Mouse (Mus musculus) gonadal fat pad, adult 2 months (tissue): ENCODE results near the gene Clcn6. TPM values are rescaled to one million over a fixed set of nuclear protein-coding genes. Genes with fewer than 3 reads are reported as not detected.

ENCODE experiments used
- DNase-seq: peaks from one replicate; pipeline ENCODE4 v3.0.0-alpha.2; 2012; ENCODE audit warnings: low read depth
- polyA plus RNA-seq: library from polyadenylated mRNA; depleted of rRNA; stranded (reverse); fragments of >200 nt; gene quantifications from 2 replicates; pipeline ENCODE4 v1.2.3, GENCODE M21; 2012; rRNA removed

Clcn6 gene
- polyA plus RNA-seq: 12.4 and 17.8 TPM in 2 replicates

DNA sequence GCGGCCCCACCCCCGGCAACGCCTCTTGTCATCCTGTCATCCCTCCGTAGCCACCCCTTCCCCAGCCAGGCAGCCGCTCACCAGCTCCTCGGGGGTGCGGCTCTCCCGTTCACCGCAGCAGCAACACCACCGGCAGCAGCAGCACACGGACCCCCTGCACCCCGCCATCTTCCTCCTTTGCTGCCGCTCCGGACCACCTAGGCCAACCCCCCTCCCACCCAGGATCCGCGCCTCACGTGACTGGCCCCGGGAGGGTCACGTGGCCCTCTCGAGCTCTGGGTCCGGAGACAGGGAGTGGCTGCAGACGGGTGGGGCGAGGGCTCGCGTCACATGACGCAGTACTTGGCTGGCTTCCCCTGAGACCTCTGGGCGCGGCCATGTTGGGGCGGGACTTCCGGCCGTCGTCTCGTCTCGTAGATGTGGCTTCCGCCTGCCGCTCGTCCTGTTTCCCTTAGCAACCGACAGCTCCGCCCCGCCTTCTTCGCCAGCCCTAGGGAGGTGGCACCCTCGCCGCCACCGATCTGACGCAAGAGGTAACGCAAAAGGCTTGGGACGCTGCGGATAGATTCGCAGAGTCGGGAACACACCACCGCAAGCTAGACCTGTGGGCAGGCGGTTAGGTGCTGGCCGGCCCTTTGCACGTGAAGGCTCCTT is at the start of gene Clcn6, which contains the start of gene Mthfr:
Clcn6 (minus strand) TSS at position 222 of the 654 bp plus-strand sequence.
Mthfr (plus strand) TSS at position 478 of the 654 bp plus-strand sequence.
- peak; percentile 62 for DNase-seq

DNA sequence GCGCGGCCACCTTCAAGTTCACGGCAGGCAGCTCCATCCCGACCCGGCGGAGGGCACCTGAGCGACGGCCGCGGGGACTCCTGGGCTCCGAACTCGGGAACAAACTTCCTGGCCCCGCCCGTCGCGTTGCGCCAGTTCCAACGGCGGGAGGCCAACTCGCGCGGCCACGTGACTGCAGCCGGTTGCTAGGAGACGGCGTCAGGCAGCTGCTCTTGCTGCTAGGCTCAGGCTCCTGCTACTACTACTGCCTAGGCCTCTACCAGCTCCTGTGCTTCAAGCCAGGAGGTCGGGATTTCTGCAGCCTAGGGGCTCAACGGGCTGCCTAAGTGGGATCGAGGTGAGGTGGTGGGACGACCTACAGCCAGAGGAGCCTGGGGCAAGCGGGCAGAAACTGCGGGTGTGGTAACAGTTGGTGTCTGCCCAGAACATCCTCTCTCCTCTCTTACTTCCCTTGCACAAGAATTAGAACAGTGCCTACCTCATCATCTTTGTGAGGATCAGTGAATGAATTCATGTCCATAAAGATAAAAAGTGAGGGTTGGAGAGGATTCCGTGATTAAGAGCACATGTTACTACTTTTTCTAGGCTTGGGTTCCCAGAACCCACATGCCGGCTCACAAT is 49.4 kb upstream of the Clcn6 start, which contains the start of gene Agtrap:
Agtrap (minus strand) TSS at position 125 of the 621 bp plus-strand sequence.
- DNase-seq: peak; percentile 24

DNA sequence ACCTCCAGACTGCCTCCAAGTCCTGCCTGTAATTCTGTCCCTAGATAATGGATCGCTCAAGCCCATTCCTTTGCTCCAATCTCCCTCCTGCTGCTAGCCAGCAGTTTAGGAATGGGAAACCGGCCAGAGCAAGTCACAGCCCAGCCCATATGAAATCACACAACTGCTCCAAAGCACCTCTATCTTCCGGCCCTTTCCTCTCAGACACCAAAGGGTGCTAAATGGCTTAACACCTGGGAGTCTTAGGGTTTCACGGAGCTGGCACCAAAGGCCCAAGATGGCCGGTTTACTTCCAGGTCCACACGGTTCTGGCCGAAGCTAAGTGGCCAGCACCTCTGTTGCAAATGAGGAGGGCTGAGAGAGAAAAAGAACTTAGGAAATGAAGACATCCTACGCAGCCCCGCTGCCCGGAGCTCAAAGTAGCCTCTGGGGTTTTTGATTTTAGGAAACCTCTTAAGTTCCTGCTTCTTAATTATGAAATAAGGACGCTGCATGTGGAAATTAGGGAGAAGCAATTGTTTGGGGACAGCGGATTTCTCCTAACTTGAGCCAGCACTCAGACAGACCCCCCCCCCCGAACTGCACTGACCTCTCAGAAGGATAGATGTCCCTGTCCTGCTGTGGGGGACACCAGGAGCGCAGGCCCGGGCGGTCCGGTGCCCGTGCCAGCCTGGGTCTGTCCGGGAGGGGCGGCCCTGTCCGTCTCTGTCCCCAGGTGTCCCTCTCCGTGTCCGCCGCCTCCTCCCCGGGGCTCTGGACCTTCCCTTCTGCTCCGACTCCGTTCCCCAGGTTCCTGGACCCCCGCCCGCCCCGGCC is 48.7 kb upstream of the Clcn6 start:
- peak; percentile 31 for DNase-seq

DNA sequence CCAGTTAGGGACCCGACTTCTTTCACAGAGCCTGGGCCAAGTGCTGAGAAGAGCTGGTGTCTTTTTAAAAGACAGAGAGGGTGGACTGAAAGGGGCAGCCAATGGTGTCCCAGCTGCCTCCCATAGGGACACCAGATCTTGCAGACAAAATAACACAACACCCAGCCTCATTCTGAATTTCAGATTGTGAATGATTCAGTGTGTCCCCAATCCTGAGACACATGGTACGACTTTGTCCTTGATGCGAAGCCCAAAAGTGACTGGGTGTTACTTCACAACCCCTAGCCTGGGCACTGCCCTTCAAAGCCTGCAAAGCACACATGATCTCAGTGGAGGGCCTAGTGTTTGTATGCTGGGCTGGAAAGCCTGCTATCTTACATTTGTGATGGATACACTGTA is 47.3 kb upstream of the Clcn6 start:
- no peak for DNase-seq

DNA sequence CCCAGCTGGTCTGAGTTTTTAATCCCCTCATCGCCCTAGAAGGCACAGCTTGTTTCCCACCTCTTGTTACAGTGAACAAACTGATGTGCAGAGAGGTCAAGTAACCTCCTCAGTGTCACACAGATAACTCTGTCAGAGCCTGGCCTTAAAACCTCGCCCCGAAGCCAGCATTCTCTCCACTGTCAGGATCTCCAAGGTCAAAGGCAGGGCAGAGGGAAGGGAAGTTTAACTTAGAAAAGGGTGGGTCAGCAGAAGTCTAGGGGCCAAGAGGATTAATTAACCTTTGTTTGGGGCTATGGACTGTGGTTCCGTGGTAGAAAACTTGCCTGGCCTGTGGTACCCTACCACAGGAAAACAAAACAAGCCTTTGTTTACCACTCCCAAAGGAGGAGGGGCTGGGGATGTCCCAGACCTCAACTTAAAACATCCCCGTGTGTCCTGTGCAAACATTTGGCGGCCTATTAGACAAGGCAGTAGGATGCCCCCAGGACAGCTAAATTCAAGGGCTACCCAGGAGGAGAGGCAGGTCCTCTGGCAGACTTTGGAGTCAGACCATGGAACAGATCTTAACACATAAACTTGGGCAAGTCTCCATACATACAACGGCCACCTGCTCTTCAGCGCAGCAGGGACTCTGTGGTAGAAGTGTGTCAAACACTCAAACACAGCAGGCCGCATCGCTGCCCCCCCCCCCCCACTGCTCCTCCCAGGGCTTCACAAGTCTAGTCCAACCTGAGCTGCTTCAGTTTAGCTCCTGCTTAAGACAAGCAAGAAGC is 46.7 kb upstream of the Clcn6 start:
- no peak for DNase-seq

DNA sequence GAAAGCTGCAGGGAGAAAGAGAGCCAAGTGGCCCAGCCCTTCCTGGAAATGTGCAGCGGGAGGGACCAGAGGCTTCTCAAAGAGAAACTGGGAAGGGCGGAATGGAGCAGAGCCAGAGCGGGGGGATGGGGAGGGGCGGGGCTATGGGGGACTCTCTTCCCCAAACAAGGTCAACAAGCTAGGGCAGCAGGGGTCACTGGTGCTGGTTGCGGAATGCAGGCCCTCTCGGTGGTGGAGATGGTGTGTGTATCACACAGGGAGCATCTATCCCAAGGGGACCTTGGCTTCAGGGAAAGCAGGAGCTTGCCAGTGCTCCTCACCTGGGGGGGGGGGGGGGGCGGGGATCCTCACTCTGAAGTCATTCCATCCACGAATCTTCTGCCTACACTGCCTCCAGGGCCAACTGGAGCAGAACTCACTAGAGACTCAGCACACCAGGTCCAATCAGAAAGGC is 45.7 kb upstream of the Clcn6 start:
- no peak for DNase-seq

DNA sequence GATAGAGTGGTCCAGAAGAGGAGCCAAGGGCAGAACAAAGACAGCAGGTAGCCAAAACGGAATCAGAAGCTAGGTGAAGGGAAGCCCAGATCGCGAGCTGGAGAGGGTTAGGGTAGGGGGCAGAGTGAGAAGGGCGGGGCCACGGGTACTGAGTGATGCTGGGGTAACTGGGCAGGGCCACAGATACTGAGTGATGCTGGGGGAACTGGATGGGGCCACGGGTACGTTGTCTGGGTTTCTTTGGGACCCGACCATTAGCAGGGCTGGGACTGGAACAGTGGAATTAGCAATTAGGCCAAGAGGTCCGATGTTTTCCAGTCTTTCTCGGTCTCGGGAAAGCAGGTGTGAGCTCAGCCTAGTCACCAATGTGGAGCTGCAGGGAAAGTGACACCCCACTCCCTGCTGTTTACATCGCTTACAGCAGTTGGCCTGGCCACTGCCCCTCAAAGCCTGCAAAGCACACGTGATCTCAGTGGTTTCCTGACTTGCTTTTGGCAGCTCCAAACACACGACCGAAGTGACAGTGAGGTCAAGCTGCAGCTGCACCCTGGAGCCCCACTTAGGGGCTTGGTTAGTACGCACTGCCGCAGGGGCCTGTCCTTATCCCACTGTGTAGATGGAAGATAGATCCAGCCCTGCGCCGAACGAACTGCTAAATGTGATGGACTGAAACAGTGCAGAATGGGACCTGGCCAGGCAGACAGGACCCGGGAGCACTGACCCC is 44.7 kb upstream of the Clcn6 start:
- no peak for DNase-seq

DNA sequence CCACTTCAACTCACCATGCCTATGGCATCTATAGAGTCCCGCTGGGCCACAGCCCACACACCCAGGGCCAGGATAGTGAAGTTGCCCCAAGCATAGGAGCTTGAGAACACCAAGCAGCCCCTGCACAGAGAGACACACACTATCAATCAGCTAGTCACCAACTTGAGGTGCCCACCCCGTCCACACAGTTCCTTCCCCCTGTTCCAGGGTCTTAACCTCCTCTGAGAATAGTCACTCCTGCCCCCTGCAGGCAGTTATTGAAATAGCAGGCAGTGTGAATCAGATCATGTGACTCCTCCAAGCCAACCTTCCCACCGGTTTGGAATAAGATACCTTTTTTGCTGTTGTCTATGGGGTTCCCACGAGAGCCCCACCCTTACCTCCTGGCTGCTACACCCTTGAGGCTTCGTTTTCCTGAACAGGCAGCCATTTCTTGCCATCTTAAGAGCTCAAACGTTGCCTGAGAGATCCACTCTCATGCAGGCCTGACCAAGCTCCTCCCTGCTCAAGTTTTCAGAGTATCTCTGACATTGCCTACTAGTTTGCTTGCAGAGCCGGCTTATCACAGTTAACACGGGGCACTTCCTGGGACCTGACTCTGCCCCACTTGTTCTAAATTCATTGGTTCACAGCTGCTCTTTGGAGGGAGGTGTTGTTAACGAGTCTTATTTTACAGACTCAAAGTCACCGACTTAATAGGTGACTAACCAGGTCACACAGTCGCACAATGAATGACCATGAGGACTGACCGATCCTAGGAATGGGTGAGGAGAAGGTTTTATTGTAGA is 43.8 kb upstream of the Clcn6 start:
- no peak for DNase-seq

DNA sequence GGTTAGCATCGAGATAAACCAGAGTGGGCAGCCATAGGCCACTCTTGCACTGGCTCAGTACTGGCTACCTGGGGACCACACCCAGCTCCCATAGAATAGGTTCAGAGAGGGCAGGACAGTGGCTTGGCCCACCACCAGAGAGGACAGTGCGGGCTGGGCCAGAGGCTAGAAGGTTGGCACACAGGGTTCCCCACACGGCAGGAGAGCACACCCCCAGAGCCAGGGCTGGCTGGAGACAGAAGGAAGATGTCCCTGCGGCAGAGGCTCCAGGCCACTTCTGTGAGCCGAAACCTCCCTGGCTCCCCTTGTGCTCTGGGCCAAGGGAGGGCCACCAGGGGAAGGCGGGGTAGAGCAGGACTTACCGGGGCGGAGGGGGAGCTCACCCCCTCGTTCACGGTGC is 42.6 kb upstream of the Clcn6 start:
- DNase-seq: no peak

DNA sequence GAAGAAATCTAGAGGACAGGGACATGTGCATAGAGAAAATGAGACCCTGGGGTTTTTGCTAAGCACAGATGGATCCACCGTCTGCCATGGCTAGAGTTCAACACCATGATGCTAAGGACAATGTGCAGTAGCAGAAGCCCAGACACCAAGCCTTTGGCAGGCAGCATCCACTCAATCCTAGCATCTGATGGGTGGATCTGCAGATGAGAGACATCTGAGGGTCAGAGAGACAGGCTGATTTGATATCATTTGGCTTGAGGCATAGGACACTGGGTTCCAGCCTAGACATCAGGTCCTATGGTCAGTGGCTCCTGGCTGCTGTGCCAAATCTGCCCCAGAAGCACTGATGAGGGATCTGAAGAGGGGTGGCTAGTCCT is 42.0 kb upstream of the Clcn6 start:
- no peak for DNase-seq

DNA sequence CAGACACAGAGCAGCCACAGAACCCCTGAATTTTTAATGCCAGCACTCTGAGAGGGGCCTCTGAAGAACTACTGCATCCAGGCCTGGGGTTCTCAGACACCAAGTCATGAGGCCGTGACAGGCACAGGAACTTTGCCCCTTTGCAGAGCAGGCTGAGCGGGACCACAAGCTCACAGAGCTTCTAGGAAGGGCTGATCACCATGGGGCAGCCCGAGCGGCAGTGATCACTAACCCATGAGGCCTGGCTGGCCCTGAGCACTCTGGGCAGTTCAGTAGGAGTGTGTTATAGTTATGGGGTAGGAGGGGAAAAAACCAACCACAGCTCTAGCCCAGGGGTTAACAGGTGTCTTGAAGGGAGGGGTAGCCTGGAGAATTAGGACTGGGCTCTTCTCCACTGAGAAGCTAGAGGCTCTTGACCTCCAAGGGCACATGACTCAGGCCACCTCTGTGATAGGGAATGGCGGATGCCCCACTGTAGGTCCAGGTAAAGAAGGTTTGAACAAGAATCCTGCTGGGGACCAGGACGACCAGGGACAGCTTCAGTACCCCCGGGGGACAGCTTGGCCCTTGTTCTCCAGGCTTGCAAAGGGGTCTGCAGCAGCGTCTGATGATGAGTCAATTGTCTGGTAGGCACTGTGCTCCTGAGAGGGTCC is 41.4 kb upstream of the Clcn6 start:
- DNase-seq: no peak

DNA sequence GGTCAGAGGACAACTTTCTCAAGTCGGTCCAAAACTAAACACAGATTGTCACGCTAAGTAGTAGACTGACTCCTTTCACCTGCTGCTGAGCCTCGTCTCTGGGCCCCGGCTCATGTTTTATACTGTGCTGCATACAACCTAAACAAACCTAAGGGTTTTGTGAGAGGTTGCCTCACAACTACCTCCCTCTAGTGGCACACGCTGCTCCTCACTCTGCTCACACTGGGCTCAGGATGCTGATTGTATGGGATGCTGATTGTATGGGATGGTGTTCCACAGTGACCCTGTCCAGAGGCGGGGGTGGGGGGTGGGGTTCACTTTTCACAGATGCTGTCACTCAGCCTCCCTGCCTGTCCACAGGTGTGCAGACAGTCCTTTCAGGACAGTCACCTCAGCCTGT is 40.6 kb upstream of the Clcn6 start:
- no peak for DNase-seq

DNA sequence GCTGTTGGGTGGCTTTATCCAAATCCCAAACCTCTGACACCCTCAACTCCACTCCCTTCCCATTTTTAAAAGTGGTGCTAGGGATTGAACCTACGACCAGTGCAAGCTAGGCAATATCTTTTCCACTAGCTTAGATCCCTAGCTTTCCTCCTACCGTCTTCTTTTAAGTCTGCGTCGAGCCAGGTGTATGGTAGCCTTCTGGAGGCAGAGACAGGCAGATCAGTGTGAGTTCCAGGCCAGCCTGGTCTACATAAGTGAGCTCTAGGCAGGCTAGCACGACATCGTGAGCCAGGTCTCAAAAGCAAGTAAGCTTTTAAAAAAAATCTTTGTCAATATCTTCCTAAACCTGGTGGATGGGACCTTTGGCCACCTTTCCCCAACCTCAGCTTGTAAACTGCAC is 37.3 kb upstream of the Clcn6 start:
- no peak for DNase-seq

DNA sequence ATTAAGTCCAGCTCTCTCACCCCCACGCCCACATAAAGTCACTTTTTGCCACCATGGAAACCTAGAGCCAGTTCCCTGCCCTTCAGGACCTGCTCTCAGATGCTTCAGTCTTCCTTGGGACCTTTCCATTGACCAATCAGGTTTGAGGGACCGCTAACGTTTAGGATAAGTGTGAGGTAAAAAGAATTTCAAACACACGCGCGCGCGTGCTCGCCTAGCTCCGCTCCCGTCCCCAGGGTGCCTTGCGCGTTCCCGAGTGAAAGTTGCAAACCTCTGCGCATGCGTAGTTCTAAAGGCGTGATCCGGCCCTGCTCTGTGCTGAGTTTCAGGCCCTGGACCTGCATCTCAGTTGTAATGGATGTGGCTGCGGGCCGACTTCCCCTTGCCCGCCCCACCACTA is 36.6 kb upstream of the Clcn6 start:
- no peak for DNase-seq

DNA sequence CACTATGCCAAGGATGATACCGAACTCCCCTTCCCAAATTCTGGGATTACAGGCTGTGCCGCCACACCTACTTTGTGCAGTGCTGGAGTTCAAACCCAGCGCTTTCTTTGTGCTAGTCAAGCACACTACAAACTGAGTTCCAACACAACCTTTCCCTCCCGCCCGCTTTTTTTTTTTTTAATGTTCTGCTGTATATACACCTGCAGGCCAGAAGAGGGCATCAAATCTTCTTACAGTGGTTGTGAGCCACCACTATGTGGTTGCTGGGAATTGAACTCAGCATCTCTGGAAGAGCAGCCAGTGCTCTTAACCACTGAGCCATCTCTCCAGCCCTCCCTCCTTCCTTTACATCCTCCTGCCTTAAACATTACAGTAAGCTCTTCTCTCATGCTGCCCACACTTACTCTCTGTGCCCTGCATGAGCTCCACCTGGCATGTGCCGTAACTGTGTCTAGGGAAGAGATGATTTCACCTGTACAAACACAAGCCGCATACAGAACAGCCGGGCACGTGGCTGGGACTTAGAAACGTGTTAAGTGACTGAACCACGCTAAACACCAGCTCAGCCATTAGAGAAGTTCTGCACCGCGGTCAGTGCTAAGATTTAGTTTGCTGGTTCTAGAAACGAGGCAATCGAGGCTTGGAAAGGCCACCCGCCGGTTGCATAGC is 36.0 kb upstream of the Clcn6 start:
- no peak for DNase-seq

DNA sequence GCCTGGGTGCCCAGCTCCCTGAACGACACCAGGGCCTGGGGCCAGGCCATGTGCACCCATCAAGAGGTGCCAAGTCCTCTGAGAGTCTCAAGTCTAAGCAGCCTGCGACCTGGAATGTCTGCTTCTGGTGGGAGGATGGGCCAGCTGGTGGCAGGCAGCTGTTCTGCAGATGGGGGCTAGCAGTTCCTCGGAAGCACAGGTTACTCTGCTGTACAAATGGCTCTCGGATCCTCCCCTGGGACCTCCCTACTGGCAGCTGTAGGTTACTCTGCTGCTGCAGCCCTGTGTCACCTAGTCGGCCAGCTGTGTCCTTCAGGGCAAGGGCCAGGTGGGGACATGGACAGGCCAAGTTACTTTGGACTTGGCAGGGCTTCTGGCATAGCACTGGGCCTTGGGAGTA is 32.9 kb upstream of the Clcn6 start:
- no peak for DNase-seq

DNA sequence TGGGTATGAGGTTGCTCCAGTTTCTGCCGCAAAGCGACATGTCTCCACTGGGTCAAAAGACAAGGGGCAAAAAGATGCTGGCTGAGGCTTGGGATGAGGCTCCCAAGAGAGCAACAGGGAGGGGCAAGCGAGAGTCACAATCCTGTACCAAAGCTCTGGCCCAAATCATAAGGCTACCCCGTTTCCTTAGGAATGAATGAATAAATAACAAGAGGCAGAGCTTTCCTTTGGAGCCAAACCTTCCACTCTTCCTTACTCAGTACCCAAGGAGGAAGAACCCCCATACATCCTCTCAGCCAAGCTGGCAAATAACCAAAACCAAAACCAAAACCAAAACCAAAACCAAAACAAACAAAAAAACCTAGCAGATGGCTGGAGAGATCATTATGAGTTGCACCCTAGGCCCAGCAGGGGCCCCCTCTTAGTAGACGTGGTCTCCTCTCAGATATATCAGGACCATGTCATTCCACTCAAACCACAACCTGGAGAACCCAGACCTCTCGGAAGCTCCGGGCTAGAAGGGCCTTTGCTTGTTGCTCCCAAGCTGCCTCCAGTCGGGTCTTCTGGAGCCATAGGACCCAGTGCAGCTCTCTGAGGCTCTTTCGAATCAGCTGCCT is 31.1 kb upstream of the Clcn6 start:
- DNase-seq: no peak

DNA sequence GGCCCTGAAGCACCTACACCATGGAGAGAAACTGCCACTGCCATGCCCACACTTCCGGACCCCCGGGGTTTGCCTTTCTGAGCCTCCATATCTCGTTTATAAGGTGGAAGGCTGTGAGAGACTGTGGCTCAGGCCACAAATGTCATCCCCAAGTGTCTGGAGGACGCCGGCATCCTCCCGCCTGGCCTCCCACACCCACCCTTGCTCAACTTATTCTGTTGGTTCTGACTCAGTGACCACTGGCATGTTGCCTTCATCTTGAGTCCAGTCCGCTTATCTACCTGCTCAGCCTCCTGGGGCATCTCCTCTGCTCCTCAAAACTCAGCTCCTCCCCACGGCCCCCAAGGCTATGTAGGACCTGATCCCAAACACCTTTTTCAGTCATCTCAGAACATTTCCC is 28.7 kb upstream of the Clcn6 start:
- no peak for DNase-seq

DNA sequence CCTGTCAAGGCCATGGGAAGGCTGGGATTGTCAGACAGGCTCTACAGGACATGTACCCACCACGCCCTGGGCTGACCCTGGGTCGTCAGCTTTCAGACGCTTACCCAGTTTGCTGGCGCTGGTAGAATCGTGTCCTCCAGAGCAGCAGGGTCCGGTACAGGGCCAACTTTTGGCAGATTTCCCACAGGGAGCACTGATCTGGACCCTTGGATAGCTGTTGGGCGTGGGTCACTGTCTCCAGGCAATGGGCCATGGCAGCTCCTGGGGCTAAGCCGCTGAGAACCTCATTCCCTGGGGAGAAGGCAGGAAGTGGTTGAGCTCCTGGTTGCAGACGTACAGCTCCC is 27.8 kb upstream of the Clcn6 start:
- DNase-seq: no peak
